Mouse (Mus musculus) midbrain, postnatal 0 days (tissue): ENCODE measurements at regions not wholly inside any gene's neighbourhood (a gene's known extent, or its start where the extent isn't known, plus 50 kb on each side); places are given as distances from the start of the nearest gene placed in this dataset.
A peak's percentile ranks its signal among the peaks of the same experiment; 100 is the strongest.

Experiments used
- ATAC-seq: fragments of 200-750 bp; cut with Nextera tagmentation; 2 replicates; pipeline ENCODE4 v1.8.0; 2017; ENCODE audit warnings: moderate number of reproducible peaks, mild to moderate bottlenecking, moderate TSS enrichment, moderate library complexity; ENCODE audit not compliant: low FRiP score
- DNase-seq: peaks from one replicate; pipeline ENCODE4 v3.0.0-alpha.2; 2015; ENCODE audit warnings: low spot score
- H3K27ac ChIP-seq: fragments of 300-500 bp; sonication (generic); 2 replicates; pipeline ENCODE4 v1.5.1; 2014; ENCODE audit warnings: low read depth, mild to moderate bottlenecking, low read length, mixed read lengths
- H3K27me3 ChIP-seq: fragments of 300-500 bp; sonication (generic); 2 replicates; pipeline ENCODE4 v1.6.1; 2014; ENCODE audit warnings: low read length, control low read depth, mixed read lengths; ENCODE audit not compliant: insufficient read depth
- H3K36me3 ChIP-seq: fragments of 300-500 bp; sonication (generic); 2 replicates; pipeline ENCODE4 v1.6.1; 2014; ENCODE audit warnings: low read length, control low read depth, mixed read lengths; ENCODE audit not compliant: insufficient read depth
- H3K4me1 ChIP-seq: fragments of 300-500 bp; sonication (generic); 2 replicates; pipeline ENCODE4 v1.6.1; 2014; ENCODE audit warnings: mild to moderate bottlenecking, control low read depth, antibody characterized with exemption, low read length, mixed read lengths; ENCODE audit not compliant: insufficient read depth
- H3K4me2 ChIP-seq: fragments of 300-500 bp; sonication (generic); 2 replicates; pipeline ENCODE4 v1.6.1; 2014; ENCODE audit warnings: low read depth, mild to moderate bottlenecking, low read length, mixed read lengths; ENCODE audit not compliant: poor library complexity, severe bottlenecking
- H3K4me3 ChIP-seq: fragments of 300-500 bp; sonication (generic); 2 replicates; pipeline ENCODE4 v1.5.1; 2014; ENCODE audit warnings: low read depth, mild to moderate bottlenecking, low read length, moderate library complexity
- H3K9ac ChIP-seq: fragments of 300-500 bp; sonication (generic); replicated peaks from 2 replicates; pipeline ENCODE4 v1.6.1; 2014; ENCODE audit warnings: mild to moderate bottlenecking, low read length, moderate library complexity, mixed read lengths; ENCODE audit not compliant: poor library complexity, severe bottlenecking
- H3K9me3 ChIP-seq: fragments of 300-500 bp; sonication (generic); 2 replicates; pipeline ENCODE4 v1.6.1; 2016; ENCODE audit warnings: low read length, control low read depth
- CTCF ChIP-seq: IDR thresholded peaks from 2 replicates; pipeline ENCODE4 v1.5.1; 2016; ENCODE audit warnings: antibody characterized with exemption, mild to moderate bottlenecking
- WGBS: fragments of 180-500 bp; shearing (Covaris S2); extraction: QIAGEN DNeasy Blood & Tissue Kit; methylation state at CpG from one replicate; pipeline ENCODE4 v1.1.7; 2014; 5-methylcytosine and 5-hydroxymethylcytosine counted together

DNA sequence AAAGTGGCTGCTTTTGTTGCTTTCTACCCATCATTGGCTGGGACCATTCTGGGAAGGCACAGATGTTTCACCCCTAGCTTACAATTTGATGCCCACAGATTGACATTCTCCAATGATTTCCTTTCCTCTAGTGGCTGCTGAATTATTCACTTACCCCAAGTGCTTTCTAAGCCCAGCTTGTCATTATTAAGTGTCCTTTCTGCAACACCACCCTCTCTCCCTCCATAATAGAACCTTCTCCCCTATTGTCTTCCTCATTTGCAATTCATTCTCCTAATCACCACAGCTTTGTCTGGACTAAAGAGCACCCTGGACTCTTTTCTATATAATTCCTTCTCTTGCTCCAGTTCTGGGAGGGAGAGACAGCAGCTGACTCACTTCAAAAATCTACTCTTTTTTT, 2780.0 kb upstream of the 5930422O12Rik start:
- TF ChIP-seq CTCF: no peak
- DNase-seq (no peak), ATAC-seq (no peak)
- Histone ChIP-seq H3K4me1 (no peaks in the 10 kb centered on the region), H3K4me3 (no peak overlapping the region), H3K9me3 (no peaks in the 10 kb centered on the region), H3K9ac (no peak overlapping the region), H3K4me2 (no peak overlapping the region), H3K27me3 (no peaks in the 10 kb centered on the region), H3K36me3 (no peaks in the 10 kb centered on the region), H3K27ac (no peak overlapping the region)

GRCm38 (mm10) chr8:30655749-30656241, 2772.7 kb upstream of the 5930422O12Rik start:
- peak; percentile 27 for TF ChIP-seq CTCF
- no peaks in the 10 kb centered on the region for H3K4me1 ChIP-seq
- no peak overlapping the region; the same call in 1 of the 2 replicates for H3K4me2 ChIP-seq
- no peaks in the 10 kb centered on the region for H3K27me3 ChIP-seq
- DNase-seq (no peak), ATAC-seq (peak; percentile 79; the same call in 1 of the 2 replicates)
- no peak overlapping the region for H3K4me3 ChIP-seq
- H3K9me3 ChIP-seq: no peaks in the 10 kb centered on the region
- 28% methylated on average over 10 of the region's 10 CpGs for WGBS
- H3K27ac ChIP-seq: peak overlapping the region; percentile 71
- no peaks in the 10 kb centered on the region for H3K36me3 ChIP-seq
- H3K9ac ChIP-seq: no peak overlapping the region

GRCm38 (mm10) chr8:30661261-30661660, 2767.2 kb upstream of the 5930422O12Rik start:
- ATAC-seq: no peak
- Histone ChIP-seq H3K4me2 (no peak overlapping the region), H3K4me3 (no peak overlapping the region), H3K36me3 (no peaks in the 10 kb centered on the region), H3K27me3 (no peaks in the 10 kb centered on the region), H3K9ac (no peak overlapping the region), H3K27ac (no peak overlapping the region), H3K4me1 (no peaks in the 10 kb centered on the region), H3K9me3 (no peaks in the 10 kb centered on the region)
- no peak for TF ChIP-seq CTCF
- 71% methylated on average over 2 of the region's 2 CpGs for WGBS
- no peak for DNase-seq

DNA sequence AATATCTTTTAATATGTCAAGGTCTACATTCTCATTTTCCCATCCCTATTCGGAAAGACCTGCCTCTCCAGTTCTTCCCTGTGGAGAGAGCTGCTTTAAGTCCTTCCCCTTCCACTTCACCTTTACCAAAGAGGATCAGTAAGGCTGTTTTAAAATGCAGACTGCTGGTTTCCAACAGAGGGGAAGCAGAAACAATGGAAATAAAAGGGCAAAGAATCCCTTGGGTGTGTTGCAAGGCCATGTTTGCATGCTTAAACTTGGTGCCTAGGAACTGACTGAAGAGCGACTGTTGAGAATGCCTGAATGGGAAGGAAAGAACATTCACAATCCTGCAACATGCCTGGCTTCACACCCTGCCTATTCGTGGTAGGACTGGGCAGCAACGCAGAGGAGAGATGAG, 2759.1 kb upstream of the 5930422O12Rik start:
- Histone ChIP-seq H3K36me3 (no peaks in the 10 kb centered on the region), H3K27ac (no peak overlapping the region), H3K4me3 (no peak overlapping the region), H3K4me2 (no peak overlapping the region), H3K9me3 (no peaks in the 10 kb centered on the region), H3K9ac (no peak overlapping the region), H3K4me1 (peaks cover 4% of the 10 kb centered on the region; the same call in 1 of the 2 replicates), H3K27me3 (no peaks in the 10 kb centered on the region)
- no peak for TF ChIP-seq CTCF
- 40% methylated on average over 4 of the region's 4 CpGs for WGBS
- DNase-seq (no peak), ATAC-seq (no peak)

- TF ChIP-seq CTCF: no peak
- Histone ChIP-seq H3K27me3 (no peaks in the 10 kb centered on the region), H3K36me3 (no peaks in the 10 kb centered on the region), H3K4me2 (no peak overlapping the region), H3K4me1 (no peaks in the 10 kb centered on the region), H3K4me3 (no peak overlapping the region), H3K9me3 (no peaks in the 10 kb centered on the region), H3K9ac (no peak overlapping the region), H3K27ac (no peak overlapping the region)
- 77% methylated on average over 1 of the region's 1 CpGs for WGBS
- no peak for ATAC-seq
- DNase-seq: no peak
These were observed 2751.1 kb upstream of the 5930422O12Rik start for GRCm38 (mm10) chr8:30677423-30677822.

DNA sequence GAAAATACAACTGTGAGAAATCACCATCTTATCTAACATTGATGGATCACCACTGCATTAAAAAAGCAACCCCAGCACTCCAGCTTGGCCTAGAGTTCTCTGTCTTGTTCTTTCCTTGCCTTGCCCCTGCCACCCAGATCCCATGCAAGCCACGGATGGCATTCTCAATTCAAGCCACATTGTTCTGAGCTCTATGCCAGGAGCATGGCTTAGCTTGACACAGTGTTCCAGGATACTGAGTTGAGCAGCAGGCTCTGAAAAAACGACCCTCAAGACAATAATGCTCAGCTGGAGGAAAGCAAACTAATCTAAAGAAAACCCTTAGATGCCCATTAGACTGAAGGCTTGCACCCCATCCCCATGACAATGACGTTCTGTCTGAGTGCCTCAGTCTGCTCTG, 2746.3 kb upstream of the 5930422O12Rik start:
- Histone ChIP-seq H3K4me1 (no peaks in the 10 kb centered on the region), H3K9ac (no peak overlapping the region), H3K4me3 (no peak overlapping the region), H3K4me2 (no peak overlapping the region), H3K9me3 (no peaks in the 10 kb centered on the region), H3K36me3 (no peaks in the 10 kb centered on the region), H3K27me3 (no peaks in the 10 kb centered on the region), H3K27ac (no peak overlapping the region)
- peak; percentile 31 for DNase-seq
- no peak for TF ChIP-seq CTCF
- 37% methylated on average over 3 of the region's 3 CpGs for WGBS
- no peak for ATAC-seq
